Mouse (Mus musculus) neural tube, embryonic 13.5 days (tissue): ENCODE measurements around the gene Erbb3. TPM values are rescaled to one million over a fixed set of nuclear protein-coding genes. Genes with fewer than 3 reads are reported as not detected.
A peak's percentile ranks its signal among the peaks of the same experiment; 100 is the strongest.

ENCODE experiments used
- ATAC-seq: fragments of 200-750 bp; cut with Nextera tagmentation; 2 replicates; pipeline ENCODE4 v1.8.0; 2017; ENCODE audit warnings: low read depth, mild to moderate bottlenecking, moderate TSS enrichment, moderate library complexity
- H3K27ac ChIP-seq: fragments of 300-500 bp; sonication (generic); replicated peaks from 2 replicates; pipeline ENCODE4 v1.5.1; 2015; ENCODE audit warnings: moderate library complexity, mild to moderate bottlenecking, inconsistent platforms
- H3K27me3 ChIP-seq: fragments of 300-500 bp; sonication (generic); 2 replicates; pipeline ENCODE4 v1.6.1; 2015; ENCODE audit warnings: mild to moderate bottlenecking, inconsistent platforms
- H3K36me3 ChIP-seq: fragments of 300-500 bp; sonication (generic); 2 replicates; pipeline ENCODE4 v1.6.1; 2015; ENCODE audit warnings: mild to moderate bottlenecking, inconsistent platforms
- H3K4me1 ChIP-seq: fragments of 300-500 bp; sonication (generic); replicated peaks from 2 replicates; pipeline ENCODE4 v1.6.1; 2015; ENCODE audit warnings: inconsistent platforms
- H3K4me2 ChIP-seq: fragments of 300-500 bp; sonication (generic); 2 replicates; pipeline ENCODE4 v1.6.1; 2015; ENCODE audit warnings: inconsistent platforms, mild to moderate bottlenecking, moderate library complexity
- H3K4me3 ChIP-seq: fragments of 300-500 bp; sonication (generic); 2 replicates; pipeline ENCODE4 v1.5.1; 2015; ENCODE audit warnings: mild to moderate bottlenecking, inconsistent platforms
- H3K9ac ChIP-seq: fragments of 300-500 bp; sonication (generic); 2 replicates; pipeline ENCODE4 v1.6.1; 2015; ENCODE audit warnings: moderate library complexity, mild to moderate bottlenecking, inconsistent platforms
- H3K9me3 ChIP-seq: fragments of 300-500 bp; sonication (generic); 2 replicates; pipeline ENCODE4 v1.6.1; 2016; ENCODE audit warnings: inconsistent platforms
- WGBS: fragments of 180-500 bp; shearing (Covaris S2); methylation state at CpG from one replicate; pipeline ENCODE4 v1.1.7; 2015; 5-methylcytosine and 5-hydroxymethylcytosine counted together
- polyA plus RNA-seq: library from polyadenylated mRNA; unstranded; fragments of >200 nt; fragmentation: Nextera tagmentation; extraction: Ambion mirVana; gene quantifications from 2 replicates; pipeline ENCODE4 v1.2.1, GENCODE M21; 2015

Gene Erbb3
- polyA plus RNA-seq, 1 experiment from 2014 or later, result 9.9 TPM

DNA sequence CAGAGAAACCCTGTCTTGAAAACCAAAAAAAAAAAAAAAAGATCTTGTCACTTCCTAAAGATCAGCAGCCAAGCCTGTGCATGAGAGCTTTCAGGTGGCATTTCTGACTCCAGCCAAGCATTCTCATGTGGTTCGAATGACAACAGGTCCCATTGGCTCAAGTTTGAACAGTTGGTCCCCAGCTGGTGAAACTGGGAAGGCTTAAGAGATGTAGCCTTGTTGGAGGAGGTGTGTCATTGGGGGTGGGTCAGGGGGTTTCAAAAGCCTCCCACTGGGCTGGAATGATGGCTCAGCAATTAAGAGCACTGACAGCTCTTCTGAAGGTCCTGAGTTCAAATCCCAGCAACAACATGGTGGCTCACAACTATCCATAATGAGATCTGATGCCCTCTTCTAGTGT is 12.0 kb upstream of the Erbb3 start:
- ATAC-seq, result no peak

DNA sequence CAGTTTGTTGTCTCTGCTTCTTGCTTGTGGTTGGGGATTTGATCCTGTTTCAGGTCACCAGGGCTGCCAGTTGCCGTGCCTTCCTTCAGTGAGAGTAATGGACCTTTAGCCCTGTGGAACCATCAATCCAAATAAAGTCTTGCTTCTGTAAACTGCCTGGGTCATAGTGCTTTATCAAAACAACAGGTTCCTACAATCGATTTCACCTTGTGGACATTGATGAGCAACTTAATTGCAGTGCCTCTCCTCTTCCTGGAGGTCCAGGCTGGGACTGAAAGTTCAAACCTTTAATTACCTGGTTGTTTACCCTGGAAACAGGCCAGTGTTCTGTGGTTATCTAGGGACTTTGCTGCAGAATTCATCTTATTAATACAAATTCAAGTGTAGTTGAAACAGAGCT is 9.0 kb upstream of the Erbb3 start:
- Histone ChIP-seq H3K27me3 (no peaks in the 10 kb centered on the region), H3K9ac (no peak overlapping the region), H3K4me3 (no peak overlapping the region), H3K36me3 (no peaks in the 10 kb centered on the region), H3K4me2 (no peak overlapping the region), H3K4me1 (no peaks in the 10 kb centered on the region), H3K27ac (no peak overlapping the region), H3K9me3 (no peaks in the 10 kb centered on the region)
- WGBS, result 67% methylated on average over 2 of the region's 2 CpGs
- ATAC-seq, result no peak

More for the DNA sequence above, 12.0 kb upstream of the Erbb3 start:
- Histone ChIP-seq H3K4me2 (no peak overlapping the region), H3K36me3 (no peaks in the 10 kb centered on the region), H3K9me3 (no peaks in the 10 kb centered on the region), H3K27me3 (no peaks in the 10 kb centered on the region), H3K4me3 (no peak overlapping the region), H3K9ac (no peak overlapping the region), H3K4me1 (no peaks in the 10 kb centered on the region), H3K27ac (no peak overlapping the region)
- 85% methylated on average over 1 of the region's 1 CpGs for WGBS

DNA sequence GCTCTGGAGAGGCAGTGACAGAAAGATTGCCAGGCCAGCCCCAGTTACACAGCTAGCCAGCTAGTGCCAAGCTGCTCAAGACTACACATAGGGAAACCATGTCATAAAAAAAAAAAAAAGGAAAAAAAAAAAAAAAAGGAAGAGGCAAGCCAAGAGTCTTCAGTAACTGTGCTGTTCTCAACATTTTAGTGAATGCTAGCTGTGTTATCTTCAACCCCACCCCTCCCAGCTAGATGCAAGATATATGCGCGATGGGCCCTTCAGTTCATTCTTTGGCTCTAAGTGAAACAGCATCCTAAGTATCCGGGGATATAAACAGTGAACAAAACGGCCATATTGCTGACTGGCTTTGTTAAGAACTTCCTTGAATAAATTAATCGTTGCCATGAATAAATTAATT is 3.3 kb upstream of the Erbb3 start:
- WGBS, result 68% methylated on average over 5 of the region's 5 CpGs
- no peaks in the 10 kb centered on the region for H3K36me3 ChIP-seq
- ATAC-seq, result no peak
- H3K4me1 ChIP-seq, result peaks cover 12% of the 10 kb centered on the region
- H3K4me2 ChIP-seq, result no peak overlapping the region
- no peak overlapping the region for H3K4me3 ChIP-seq
- H3K9ac ChIP-seq, result no peak overlapping the region
- no peaks in the 10 kb centered on the region for H3K9me3 ChIP-seq
- no peak overlapping the region for H3K27ac ChIP-seq
- H3K27me3 ChIP-seq, result peaks cover 25% of the 10 kb centered on the region

DNA sequence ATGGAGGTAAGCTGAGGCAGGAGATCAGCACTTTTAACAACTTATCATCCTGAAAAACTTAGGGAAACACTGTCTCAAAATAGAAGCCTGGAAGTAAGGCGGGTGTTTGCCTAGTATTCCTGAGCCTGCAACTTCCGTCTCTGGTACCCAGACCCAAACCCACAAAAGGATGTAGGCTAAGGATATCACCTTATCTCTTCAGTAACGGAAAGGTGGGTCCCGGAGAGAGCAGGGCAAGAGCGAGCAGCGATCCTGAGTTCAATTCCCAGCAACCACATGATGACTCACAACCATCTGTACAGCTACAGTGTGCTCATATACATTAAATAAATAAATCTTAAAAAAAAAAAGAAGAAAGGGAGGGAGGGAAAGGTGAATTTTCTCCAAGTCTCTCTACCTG is 2.0 kb upstream of the Erbb3 start:
- no peak overlapping the region for H3K4me2 ChIP-seq
- H3K9ac ChIP-seq, result no peak overlapping the region
- H3K27me3 ChIP-seq, result peaks cover 39% of the 10 kb centered on the region
- no peaks in the 10 kb centered on the region for H3K36me3 ChIP-seq
- H3K9me3 ChIP-seq, result no peaks in the 10 kb centered on the region
- H3K27ac ChIP-seq, result no peak overlapping the region
- no peak for ATAC-seq
- 93% methylated on average over 6 of the region's 6 CpGs for WGBS
- no peak overlapping the region for H3K4me3 ChIP-seq
- H3K4me1 ChIP-seq, result peaks cover 12% of the 10 kb centered on the region

DNA sequence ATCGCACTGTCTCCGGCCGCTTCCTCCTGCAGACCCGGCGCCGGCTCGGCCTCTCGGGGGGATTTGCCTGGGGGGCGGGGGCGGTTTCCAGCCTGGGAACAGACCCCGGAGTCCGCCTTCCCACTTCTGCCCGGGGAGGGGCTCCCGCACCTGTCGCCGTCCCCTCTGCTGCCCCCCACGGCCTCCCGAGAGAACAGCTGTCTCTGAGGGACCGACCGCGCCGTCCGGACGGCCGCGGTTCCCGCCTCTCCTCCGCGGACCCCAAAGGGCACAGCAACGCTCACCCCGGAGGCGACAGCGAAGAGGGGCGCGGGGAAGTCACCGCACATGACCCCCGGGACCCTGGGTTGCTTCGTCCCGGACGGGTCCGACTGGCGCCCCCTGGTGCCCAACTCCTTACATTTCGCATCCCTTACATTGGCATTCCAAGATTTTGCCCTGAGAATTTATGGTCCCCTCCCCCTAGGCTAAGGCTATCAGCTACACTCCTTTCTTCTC is 790 bp upstream of the Erbb3 start:
- Histone ChIP-seq H3K9ac (peak overlapping the region; percentile 71), H3K4me2 (peak overlapping the region; percentile 90), H3K27ac (peak overlapping the region; percentile 49), H3K9me3 (no peaks in the 10 kb centered on the region), H3K4me3 (peak overlapping the region; percentile 63), H3K36me3 (no peaks in the 10 kb centered on the region), H3K4me1 (peaks cover 12% of the 10 kb centered on the region), H3K27me3 (peaks cover 50% of the 10 kb centered on the region)
- under 1% methylated on average over 43 of the region's 43 CpGs for WGBS
- peak; percentile 25; the same call in 1 of the 2 replicates for ATAC-seq

DNA sequence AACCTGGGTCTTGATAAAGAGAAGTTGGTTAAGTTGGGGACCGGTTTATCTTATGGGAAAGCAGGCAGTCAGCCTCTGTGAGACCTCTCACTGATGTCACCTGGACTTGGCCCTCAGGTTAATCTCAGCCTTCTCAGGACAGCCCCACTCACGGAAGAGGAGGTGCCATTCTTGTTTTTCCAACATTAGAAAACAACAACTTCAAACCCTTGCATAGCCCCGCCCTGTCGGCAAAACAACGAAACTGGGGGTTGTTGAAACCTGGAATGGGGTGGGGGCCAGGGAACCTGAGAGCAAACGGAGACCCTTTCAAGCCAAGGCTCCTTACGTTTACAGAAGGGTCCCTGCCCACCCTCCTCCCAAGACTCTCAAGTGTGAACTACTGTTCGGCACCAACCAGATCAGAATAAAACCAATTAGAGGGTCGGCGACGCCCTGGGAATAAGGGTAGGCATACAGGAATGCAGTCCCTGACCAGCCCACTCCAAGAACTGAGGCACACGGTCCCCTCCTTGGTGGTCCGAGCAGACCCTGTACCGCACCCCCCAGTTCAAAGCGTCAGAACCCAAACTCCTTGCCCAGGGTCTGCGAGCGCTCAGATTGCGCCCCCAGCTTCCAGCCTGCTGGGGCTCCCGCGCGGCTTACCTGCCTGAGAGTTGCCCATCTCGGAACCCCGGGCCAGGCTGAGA is 533 bp downstream of the Erbb3 start:
- Histone ChIP-seq H3K36me3 (no peaks in the 10 kb centered on the region), H3K9ac (peak overlapping the region; percentile 71), H3K4me1 (peaks cover 12% of the 10 kb centered on the region), H3K9me3 (no peaks in the 10 kb centered on the region), H3K27me3 (peaks cover 62% of the 10 kb centered on the region), H3K27ac (peak overlapping the region; percentile 33; the same call in 1 of the 2 replicates), H3K4me2 (peak overlapping the region; percentile 90), H3K4me3 (peak overlapping the region; percentile 63)
- 3% methylated on average over 23 of the region's 23 CpGs for WGBS
- peak; percentile 33 for ATAC-seq

DNA sequence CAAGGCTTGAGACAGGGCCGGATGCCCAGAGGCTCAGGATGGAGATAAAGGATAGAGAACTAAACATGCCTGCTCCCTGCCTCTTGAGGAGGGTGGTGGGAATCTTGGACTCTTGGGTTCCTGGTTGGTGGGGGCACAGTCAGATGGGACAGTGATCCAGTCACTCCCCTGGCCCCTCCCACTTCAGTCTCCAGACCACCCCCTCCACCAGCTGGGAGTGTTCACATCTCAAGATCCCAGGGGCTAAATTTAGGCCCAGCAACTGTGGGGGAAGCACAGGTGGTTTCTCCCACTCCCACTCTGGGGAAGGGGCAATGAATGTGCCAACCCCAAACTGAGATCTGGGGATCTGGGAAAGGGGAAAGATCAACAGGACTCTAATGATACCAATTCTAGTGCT is 1.3 kb downstream of the Erbb3 start:
- 50% methylated on average over 1 of the region's 1 CpGs for WGBS
- H3K36me3 ChIP-seq, result no peaks in the 10 kb centered on the region
- H3K9me3 ChIP-seq, result no peaks in the 10 kb centered on the region
- H3K4me3 ChIP-seq, result peak overlapping the region; percentile 63
- H3K27ac ChIP-seq, result no peak overlapping the region
- peak; percentile 24; the same call in 1 of the 2 replicates for ATAC-seq
- H3K27me3 ChIP-seq, result peaks cover 66% of the 10 kb centered on the region
- no peak overlapping the region for H3K9ac ChIP-seq
- H3K4me2 ChIP-seq, result peak overlapping the region; percentile 90
- H3K4me1 ChIP-seq, result peaks cover 12% of the 10 kb centered on the region

DNA sequence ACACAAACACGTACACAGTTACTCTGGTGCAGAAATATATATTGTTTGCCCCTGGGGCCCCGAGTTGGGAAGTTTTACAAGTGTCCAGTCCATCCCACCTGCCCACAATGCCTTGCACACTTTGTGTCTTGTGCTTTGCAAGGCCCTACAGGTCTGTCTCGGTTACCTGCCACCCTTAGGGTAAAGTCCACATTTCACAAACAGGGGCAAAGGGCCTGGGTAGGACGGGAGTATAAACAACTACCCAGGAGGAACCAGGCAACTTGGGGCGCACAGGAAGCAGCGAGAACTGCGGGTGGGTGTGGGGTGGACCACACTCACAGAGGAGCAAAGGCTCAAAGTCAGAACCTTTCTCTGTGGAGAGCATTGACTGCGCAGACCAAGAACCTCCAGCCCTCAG is 1.8 kb downstream of the Erbb3 start:
- peaks cover 12% of the 10 kb centered on the region for H3K4me1 ChIP-seq
- no peaks in the 10 kb centered on the region for H3K9me3 ChIP-seq
- H3K36me3 ChIP-seq, result no peaks in the 10 kb centered on the region
- H3K4me3 ChIP-seq, result peak overlapping the region; percentile 63
- H3K27me3 ChIP-seq, result peaks cover 66% of the 10 kb centered on the region
- 57% methylated on average over 8 of the region's 8 CpGs for WGBS
- ATAC-seq, result no peak
- no peak overlapping the region for H3K9ac ChIP-seq
- peak overlapping the region; percentile 90 for H3K4me2 ChIP-seq
- H3K27ac ChIP-seq, result peak overlapping the region; percentile 14

DNA sequence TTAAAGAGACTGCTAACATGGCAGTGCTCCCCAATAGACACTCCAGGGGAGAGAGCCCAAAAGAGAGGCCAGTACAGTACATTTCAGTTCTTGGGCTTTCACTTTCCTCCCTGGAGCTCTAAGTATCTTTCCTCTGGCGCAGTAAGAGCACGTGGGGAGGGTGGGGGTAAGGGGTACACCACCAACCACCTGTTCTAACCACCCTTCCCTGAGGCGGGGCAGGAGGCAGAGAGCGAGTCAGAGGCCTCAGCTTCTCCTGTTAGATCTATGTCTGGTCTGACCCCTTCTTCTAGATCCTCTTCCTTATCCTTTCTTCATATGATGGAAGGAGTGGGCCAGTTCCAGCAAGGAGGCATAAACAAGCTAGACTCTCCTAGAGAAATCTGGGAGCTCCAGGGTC is 2.3 kb downstream of the Erbb3 start:
- WGBS, result 54% methylated on average over 4 of the region's 4 CpGs
- peaks cover 66% of the 10 kb centered on the region for H3K27me3 ChIP-seq
- H3K27ac ChIP-seq, result 0 out of 2 replicates have a peak overlapping the region, but pooled peaks have one; percentile 33
- no peaks in the 10 kb centered on the region for H3K9me3 ChIP-seq
- peak overlapping the region; percentile 63; the same call in 1 of the 2 replicates for H3K4me3 ChIP-seq
- H3K4me1 ChIP-seq, result peaks cover 12% of the 10 kb centered on the region
- no peak for ATAC-seq
- no peaks in the 10 kb centered on the region for H3K36me3 ChIP-seq
- no peak overlapping the region for H3K9ac ChIP-seq
- H3K4me2 ChIP-seq, result peak overlapping the region; percentile 39

DNA sequence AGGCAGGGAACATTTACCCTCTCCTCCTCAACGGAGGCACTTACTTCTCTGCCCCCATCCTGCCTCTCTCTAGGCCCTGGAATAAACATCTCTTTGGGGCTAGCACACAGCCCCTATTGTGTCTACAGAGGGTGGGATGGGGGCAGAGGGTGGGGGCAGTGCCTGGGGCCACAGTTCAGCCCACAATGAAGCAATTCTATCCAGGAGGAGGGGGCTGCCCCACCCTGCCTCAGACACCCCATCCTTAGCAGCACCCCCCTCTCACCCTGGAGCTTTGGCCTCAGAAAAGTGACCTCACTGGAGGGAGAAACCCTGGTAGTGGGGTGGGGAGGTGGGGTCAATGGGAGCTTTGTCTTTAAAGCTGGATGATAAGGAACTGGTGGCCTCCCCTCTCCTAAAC is 2.9 kb downstream of the Erbb3 start:
- H3K27me3 ChIP-seq, result peaks cover 66% of the 10 kb centered on the region
- 9% methylated on average over 1 of the region's 1 CpGs for WGBS
- no peak overlapping the region for H3K27ac ChIP-seq
- H3K9me3 ChIP-seq, result no peaks in the 10 kb centered on the region
- H3K4me1 ChIP-seq, result peaks cover 12% of the 10 kb centered on the region
- no peak for ATAC-seq
- H3K36me3 ChIP-seq, result no peaks in the 10 kb centered on the region
- 0 out of 2 replicates have a peak overlapping the region, but pooled peaks have one; percentile 0 for H3K4me3 ChIP-seq
- no peak overlapping the region for H3K9ac ChIP-seq
- H3K4me2 ChIP-seq, result peak overlapping the region; percentile 26; the same call in 1 of the 2 replicates

DNA sequence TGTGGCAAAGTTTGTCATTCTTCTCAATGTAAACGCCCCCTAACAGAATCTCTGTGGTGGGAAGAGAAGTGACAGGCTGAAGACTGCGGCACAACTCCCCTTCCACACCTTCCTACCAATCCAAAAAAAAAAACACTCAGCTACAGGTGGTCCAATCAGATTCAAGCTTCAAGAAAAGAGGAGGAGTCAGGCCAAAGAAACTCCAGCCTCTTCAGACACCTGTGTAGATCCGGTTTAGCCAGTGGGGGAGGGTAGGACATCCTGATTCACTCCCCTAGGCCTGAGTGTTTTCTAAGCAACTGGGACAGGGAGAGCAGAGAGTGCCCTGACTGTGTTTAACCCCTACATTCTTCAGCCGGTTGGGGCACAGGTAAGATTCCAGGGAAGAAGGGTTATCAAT is 5.1 kb downstream of the Erbb3 start:
- ATAC-seq, result no peak
- Histone ChIP-seq H3K4me2 (no peak overlapping the region), H3K27me3 (peaks cover 56% of the 10 kb centered on the region), H3K36me3 (no peaks in the 10 kb centered on the region), H3K9ac (no peak overlapping the region), H3K4me1 (peaks cover 6% of the 10 kb centered on the region), H3K4me3 (no peak overlapping the region), H3K9me3 (no peaks in the 10 kb centered on the region), H3K27ac (no peak overlapping the region)
- WGBS, result 7% methylated on average over 4 of the region's 4 CpGs

DNA sequence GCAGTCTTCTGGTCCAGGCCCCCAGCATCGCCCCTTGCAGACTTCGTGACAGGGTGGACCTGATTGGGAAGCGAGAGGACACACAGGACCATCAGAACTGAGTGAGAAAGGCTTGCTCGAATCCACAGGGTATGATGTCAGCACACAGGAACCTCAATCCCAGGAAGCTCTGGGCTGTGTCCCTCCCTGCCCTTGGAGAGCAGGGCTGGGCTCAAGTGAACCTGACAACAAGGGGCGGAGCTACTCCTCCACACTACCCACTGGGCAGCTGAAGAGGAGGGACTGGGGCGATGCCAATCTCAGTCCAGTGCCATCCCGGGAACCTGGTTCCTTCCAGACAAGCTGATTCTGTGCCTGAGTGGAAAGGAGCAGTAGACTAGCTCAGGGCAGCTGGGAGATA is 5.8 kb downstream of the Erbb3 start:
- WGBS, result 23% methylated on average over 7 of the region's 7 CpGs
- H3K4me3 ChIP-seq, result no peak overlapping the region
- H3K4me1 ChIP-seq, result no peaks in the 10 kb centered on the region
- H3K4me2 ChIP-seq, result no peak overlapping the region
- no peaks in the 10 kb centered on the region for H3K36me3 ChIP-seq
- no peak overlapping the region; the same call in 1 of the 2 replicates for H3K9ac ChIP-seq
- no peaks in the 10 kb centered on the region for H3K9me3 ChIP-seq
- H3K27ac ChIP-seq, result no peak overlapping the region
- ATAC-seq, result no peak
- peaks cover 49% of the 10 kb centered on the region for H3K27me3 ChIP-seq

DNA sequence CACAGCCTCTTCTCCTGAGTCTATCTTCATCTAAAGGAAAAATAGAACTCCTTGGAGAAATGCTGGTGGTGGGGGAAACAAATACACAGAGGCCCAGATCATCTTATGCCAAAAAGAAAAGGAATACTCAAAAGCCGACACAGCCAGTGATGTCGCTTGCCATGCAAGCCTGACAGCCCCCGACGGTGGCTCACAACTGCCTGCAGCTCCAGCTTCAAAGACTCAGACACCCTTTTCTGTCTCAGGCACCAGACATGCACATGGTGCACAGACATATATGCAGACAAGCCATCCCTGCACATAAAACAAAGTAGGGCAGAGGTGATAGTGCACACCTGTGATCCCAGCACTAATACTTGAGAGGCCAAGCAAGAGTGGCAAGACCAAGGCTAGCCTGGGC is 9.7 kb downstream of the Erbb3 start:
- no peak overlapping the region for H3K4me2 ChIP-seq
- peaks cover 12% of the 10 kb centered on the region for H3K27me3 ChIP-seq
- 93% methylated on average over 4 of the region's 4 CpGs for WGBS
- H3K36me3 ChIP-seq, result no peaks in the 10 kb centered on the region
- H3K9me3 ChIP-seq, result no peaks in the 10 kb centered on the region
- H3K9ac ChIP-seq, result no peak overlapping the region
- ATAC-seq, result no peak
- no peak overlapping the region for H3K27ac ChIP-seq
- no peaks in the 10 kb centered on the region for H3K4me1 ChIP-seq
- H3K4me3 ChIP-seq, result no peak overlapping the region
